Mouse (Mus musculus): ENCODE measurements around the gene Crebrf. TPM values are rescaled to one million over a fixed set of nuclear protein-coding genes. Genes with fewer than 3 reads are reported as not detected.

The Crebrf gene
- total and polyA plus RNA-seq, 3 experiments: 5.8 to 8.1 (median 6.8) TPM

DNA sequence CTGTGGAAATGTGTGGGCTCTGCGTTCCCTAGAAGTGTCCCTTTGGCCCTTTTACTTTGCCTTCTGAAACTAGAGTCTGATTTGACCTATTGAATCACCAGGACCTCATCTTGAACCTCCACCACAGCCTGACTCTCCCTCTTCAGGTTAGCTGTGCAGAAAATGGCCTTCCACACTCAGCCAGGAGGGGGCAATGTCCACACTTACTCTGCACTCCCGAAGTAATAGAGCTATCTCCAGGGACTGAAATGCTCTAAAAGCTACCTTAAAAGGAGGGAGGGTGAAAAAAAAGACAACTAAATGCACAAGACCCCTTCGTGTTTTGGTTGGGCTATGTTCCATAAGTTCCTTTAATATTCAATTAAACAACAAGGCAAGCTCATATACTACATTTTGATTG is 79.3 kb downstream of the Crebrf start:
- no peak overlapping the region for H3K4me2 ChIP-seq (ENCODE audit: insufficient read depth, low read depth, poor library complexity, severe bottlenecking)
- peak; percentile 71 for DNase-seq (ENCODE audit: extremely low read depth)
- H3K79me2 ChIP-seq (replicated peaks; ENCODE audit: control insufficient read depth, extremely low read depth, insufficient read depth, poor library complexity, severe bottlenecking): no peaks in the 10 kb centered on the region
- peaks cover 22 to 27% of the 10 kb centered on the region in 2 experiments for H3K36me3 ChIP-seq (replicated peaks in 1 of 2; ENCODE audit: control insufficient read depth in 1 of 2, insufficient read depth in 1 of 2, low read length in 1 of 2)
- TF ChIP-seq USF2 (conservative IDR thresholded peaks at IDR 0.05; ENCODE audit: low read depth, low read length): no peak
- no peak; the same call in 1 of the 2 replicates for TF ChIP-seq SIN3A (IDR thresholded peaks at IDR 0.05; ENCODE audit: low read length)
- TF ChIP-seq MAX (IDR thresholded peaks at IDR 0.05; ENCODE audit: low read length): no peak
- TF ChIP-seq POLR2A (IDR thresholded peaks at IDR 0.05; ENCODE audit: low read depth, low read length): no peak
- TF ChIP-seq ZMIZ1 (IDR thresholded peaks at IDR 0.05; ENCODE audit: low read depth, low read length): no peak
- no peak for TF ChIP-seq EP300 (IDR thresholded peaks at IDR 0.05; ENCODE audit: low read length)
- no peak for TF ChIP-seq NRF1 (IDR thresholded peaks at IDR 0.05; ENCODE audit: low read depth, low read length)
- TF ChIP-seq USF1 (IDR thresholded peaks at IDR 0.05; ENCODE audit: low read depth, low read length): no peak
- TF ChIP-seq PAX5 (IDR thresholded peaks at IDR 0.05; ENCODE audit: low read length): no peak
- peak; percentile 27; the same call in 1 of the 2 replicates for TF ChIP-seq ZC3H11A (IDR thresholded peaks at IDR 0.05; ENCODE audit: low read depth, low read length)
- TF ChIP-seq ELF1 (IDR thresholded peaks at IDR 0.05; ENCODE audit: low read depth, low read length): 0 out of 2 replicates have a peak, but pooled peaks have one; percentile 7
- no peak for TF ChIP-seq MXI1 (IDR thresholded peaks at IDR 0.05; ENCODE audit: low read depth, low read length)
- no peak for TF ChIP-seq UBTF (IDR thresholded peaks at IDR 0.05; ENCODE audit: low read depth, low read length)
- TF ChIP-seq JUND (conservative IDR thresholded peaks at IDR 0.05; ENCODE audit: low read depth, low read length): no peak
- peak; percentile 73 for TF ChIP-seq RAD21 (IDR thresholded peaks at IDR 0.05; ENCODE audit: low read depth, low read length)
- 0 out of 2 replicates have a peak, but pooled peaks have one; percentile 15 for TF ChIP-seq IRF4 (IDR thresholded peaks at IDR 0.05; ENCODE audit: low read depth, low read length)
- TF ChIP-seq SMC3 (IDR thresholded peaks at IDR 0.05; ENCODE audit: low read depth, low read length): peak; percentile 87
- no peak for TF ChIP-seq ZKSCAN1 (IDR thresholded peaks at IDR 0.05; ENCODE audit: borderline replicate concordance, low read depth, low read length)
- no peak for TF ChIP-seq CHD1 (IDR thresholded peaks at IDR 0.05; ENCODE audit: low read depth, low read length)
- no peak for TF ChIP-seq CHD2 (IDR thresholded peaks at IDR 0.05; ENCODE audit: low read length)
- no peak for TF ChIP-seq GABPA (IDR thresholded peaks at IDR 0.05; ENCODE audit: insufficient replicate concordance, low read depth, low read length)
- no peak for TF ChIP-seq POLR2AphosphoS2 (IDR thresholded peaks at IDR 0.05; ENCODE audit: low read depth, low read length)
- peak; percentile 78 to 89 for TF ChIP-seq CTCF (conservative IDR thresholded peaks at IDR 0.05 in 1 of 2, IDR thresholded peaks at IDR 0.05 in 1 of 2; ENCODE audit: low read depth in 2 of 2, low read length in 2 of 2)
- 0 out of 2 replicates have a peak, but pooled peaks have one; percentile 4 for TF ChIP-seq ZNF384 (IDR thresholded peaks at IDR 0.05; ENCODE audit: low read depth, low read length)
- no peaks in the 10 kb centered on the region for H3K27me3 ChIP-seq (replicated peaks)
- dilution Hi-C loops (cut with MboI; ENCODE audit: extremely low pct_ligation_motif_present, extremely low pct_unique_long_range_greater_than_20kb, low sequenced_read_pairs): no loop called here
- in situ Hi-C loops (cut with MboI; ENCODE audit: low pct_ligation_motif_present, low pct_unique_long_range_greater_than_20kb, low sequenced_read_pairs): no loop called here
- H3K27ac ChIP-seq (ENCODE audit: insufficient read depth, low read depth): no peak overlapping the region
- H3K9me3 ChIP-seq (replicated peaks; ENCODE audit: low read length): no peaks in the 10 kb centered on the region
- H3K9ac ChIP-seq (ENCODE audit: insufficient read depth, low read depth): no peak overlapping the region
- H3K4me1 ChIP-seq (ENCODE audit: control insufficient read depth in 1 of 2, insufficient read depth in 2 of 2): peaks cover 35 to 62% of the 10 kb centered on the region in 2 experiments
- H3K4me3 ChIP-seq (replicated peaks in 1 of 3; ENCODE audit: low read depth in 2 of 3, low read length in 2 of 3, poor library complexity in 1 of 3): no peak overlapping the region

Data from CH12.LX (cell line).